Mouse (Mus musculus): ENCODE results near the gene Ranbp2.
"Not testable (repeated sequence)": the region's sequence is repeated elsewhere in the genome, so short reads cannot be mapped to it uniquely, and the experiment has no call there.

Ranbp2 gene

DNA sequence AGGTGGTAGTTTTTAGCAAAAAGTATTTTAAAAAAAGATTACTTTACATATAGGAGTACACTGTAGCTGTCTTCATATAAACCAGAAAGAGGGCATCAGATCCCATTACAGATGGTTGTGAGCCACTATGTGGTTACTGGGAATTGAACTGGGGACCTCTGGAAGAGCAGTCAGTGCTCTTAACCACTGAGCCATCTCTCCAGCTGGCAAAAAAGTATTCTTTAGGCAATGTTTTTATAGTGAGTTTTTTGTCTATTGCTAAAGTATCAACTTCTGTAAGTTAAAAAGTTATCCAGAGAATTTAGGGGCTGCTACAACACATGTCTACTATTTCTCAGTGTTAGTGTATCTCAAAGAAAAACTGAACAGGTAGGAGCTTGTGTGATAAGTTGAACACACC is 50.0 kb downstream of the Ranbp2 start:
- no peak for DNase-seq (ENCODE audit: low read depth, low spot score)

DNA sequence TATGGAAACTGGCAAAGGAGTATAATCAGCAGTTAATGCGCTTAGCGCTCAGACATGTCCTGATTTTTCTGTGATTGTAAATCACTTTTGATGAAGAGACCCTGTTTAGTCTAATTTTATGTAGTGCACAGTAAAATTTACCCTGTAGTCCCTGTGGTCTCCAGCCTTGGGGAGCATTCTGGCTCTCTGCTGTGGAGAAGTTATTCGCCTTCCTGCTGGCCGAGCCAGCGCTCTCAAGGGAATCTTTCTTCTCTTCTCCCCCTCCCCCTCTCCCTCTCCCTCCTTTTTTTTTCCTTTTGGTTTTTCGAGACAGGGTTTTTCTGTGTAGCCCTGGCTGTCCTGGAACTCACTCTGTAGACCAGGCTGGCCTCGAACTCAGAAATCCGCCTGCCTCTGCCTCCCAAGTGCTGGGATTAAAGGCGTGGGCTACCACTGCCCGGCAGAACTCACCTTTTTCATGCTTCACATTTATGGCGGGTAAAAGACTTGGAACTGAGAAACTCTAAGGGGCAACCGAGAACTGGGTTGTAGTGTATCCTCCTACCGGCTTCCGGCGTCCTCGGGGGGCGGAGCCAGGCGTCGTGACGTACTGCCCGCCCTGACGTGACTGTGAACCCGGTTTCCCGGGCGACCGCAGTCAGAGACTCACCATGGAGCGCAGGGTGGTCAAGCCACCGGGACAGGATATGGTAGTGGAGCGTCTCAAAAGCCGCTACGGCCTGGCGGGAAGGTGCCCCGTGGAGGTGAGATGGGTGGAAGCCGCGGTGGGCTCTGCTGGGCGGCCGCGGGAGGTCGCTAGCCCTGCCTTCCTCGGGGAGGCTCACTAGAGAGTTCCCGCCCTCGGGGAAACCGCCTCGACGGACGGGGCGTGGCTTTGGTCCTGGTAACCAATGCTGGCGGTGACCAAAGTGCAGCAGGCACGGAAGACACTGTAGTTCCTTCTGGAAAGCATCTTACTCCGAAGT is 50.9 kb downstream of the Ranbp2 start, which contains the start of gene Ccdc138:
Gene Ccdc138, plus strand, starts transcription at position 629 of the 965 bp plus-strand sequence.
- peak; percentile 96 for DNase-seq (ENCODE audit: low read depth, low spot score)

DNA sequence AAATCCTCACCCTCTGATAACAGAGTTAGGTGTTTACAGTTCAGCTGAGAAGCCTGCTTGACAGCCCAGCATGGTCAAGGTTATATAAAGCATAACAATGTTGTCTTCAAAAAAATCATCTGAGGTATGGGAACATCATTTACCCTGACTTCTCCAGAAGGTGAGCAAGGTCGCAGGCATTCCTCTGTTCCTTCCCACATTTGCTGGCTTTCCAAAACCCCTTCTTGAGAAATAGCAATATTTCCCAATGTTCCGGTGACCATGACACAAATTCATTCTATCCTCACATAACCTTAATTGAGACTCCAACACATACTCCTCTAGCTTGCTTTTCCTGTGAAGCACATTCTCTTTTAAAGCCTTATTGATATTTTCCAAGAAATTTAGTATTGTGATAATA is 51.8 kb downstream of the Ranbp2 start:
- no peak for DNase-seq (ENCODE audit: low read depth, low spot score)

DNA sequence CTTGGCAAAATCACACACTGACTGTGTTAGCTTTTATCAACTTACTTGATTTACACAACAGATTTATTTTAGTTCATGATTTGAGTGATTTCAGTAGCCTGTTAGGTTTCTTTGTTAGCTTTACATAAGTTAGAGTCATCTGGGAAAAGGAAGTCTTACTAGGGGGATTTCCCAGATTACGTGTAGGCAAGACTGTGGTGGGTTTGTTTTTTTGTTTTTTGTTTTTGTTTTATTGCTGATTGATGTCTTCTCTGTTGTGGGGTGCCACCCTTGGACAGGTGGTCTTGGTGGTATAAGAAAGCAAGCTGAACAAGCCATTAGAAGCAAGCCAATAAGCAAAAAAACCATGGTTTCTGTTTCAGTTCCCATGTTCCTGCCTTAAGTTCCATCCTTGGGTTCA is 82.6 kb downstream of the Ranbp2 start:
- peak; percentile 31 for DNase-seq (ENCODE audit: low read depth, low spot score)

DNA sequence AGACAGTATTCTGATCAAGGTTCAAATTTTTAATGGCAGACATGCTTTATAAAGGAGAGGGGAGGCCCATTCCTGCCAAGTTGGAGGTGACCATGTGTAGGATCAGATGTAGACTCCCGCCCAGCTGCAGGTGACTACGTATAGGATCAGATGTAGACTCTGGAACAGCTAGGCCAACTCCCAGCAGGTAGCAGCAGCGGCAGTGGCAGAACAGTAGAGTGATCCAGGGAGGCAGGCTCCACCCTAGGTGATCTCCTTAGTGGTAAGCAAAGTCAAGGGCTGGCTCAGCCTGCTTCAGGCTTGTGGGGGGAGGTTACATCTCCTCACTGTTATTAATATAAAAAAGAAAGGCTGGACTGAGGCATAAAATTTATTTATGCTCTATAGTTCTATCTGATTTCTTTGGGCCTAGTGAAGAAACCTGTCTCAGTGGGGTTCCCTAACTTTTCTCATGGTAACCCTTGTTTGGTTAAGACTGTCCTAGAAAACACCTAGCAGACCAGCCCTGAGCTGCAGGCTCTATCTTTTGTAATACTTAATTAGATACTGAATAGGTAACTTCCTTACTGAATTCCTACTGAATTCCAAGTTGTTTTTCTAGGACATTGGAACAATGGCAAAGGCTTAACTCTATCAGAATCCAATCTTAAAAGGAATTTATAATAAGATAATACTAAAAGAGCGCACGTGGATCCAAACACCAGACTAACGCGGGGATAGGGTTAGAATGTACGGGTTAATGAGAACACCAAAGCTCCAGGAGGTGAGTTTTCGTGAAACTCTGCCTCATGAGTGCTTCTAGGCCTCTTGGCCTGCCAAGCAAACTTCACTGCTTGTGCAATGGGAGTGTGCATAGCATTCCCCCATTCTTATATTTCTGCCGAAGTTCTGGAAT is 84.4 kb downstream of the Ranbp2 start:
- no peak for DNase-seq (ENCODE audit: low read depth, low spot score)

DNA sequence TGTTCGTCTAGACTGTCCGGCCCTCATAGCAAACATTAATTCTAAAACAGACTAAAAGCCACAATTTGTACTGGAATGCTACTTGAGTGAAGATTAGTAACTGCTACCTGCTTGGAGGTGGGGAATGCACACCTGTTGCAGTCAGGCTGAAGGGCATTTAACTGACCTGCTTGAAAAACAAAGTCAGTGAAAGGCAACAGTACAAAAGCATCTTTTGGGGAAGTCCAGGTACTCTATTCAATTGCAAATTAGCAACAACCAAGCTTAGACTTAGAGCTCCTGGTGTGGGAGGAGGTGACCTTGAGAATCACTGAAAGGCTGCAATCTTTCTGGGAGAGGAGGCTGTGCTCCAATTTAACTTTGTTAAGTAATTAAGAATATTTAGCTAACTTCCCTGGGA is 85.5 kb downstream of the Ranbp2 start:
- no peak for DNase-seq (ENCODE audit: low read depth, low spot score)

DNA sequence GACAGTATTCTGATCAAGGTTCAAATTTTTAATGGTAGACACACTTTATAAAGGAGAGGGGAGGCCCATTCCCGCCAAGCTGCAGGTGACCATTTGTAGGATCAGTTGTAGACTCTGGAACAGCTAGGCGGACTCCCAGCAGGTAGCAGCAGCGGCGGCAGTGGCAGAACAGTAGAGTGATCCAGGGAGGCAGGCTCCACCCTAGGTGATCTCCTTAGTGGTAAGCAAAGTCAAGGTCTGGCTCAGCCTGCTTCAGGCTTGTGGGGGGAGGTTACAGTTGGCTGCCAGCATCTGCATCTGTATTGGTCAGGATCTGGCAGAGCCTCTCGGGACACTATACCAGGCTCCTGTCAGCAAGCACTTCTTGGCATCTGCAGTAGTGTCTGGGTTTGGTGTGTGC is 89.6 kb downstream of the Ranbp2 start:
- not testable (repeated sequence) for DNase-seq (ENCODE audit: low read depth, low spot score)

DNA sequence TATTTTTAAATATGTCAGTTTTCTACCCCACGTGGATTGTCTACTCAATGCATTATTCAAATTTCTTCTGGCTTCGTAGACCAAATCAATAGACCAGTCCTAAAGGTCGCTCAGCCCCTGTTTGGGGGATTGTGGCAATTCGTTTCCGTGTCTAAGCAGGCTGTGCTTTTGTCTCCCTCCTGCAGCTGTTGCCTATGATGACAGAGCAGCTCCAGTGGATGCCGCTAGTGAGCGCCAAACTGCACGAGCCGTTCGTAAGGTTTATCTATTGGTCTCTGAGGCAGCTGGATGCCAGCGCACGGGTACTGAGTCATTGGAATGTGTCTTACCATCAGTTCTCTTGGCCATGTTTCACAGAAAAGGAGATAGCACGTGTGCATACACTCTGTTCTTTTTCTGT is 93.9 kb downstream of the Ranbp2 start:
- DNase-seq (ENCODE audit: low read depth, low spot score) = no peak

Data from CD4-positive, CD25-positive, alpha-beta regulatory T cell, adult 2 months (primary cell).